Mouse (Mus musculus) forebrain, embryonic 13.5 days (tissue): ENCODE data around the gene Actn4. TPM values are rescaled to one million over a fixed set of nuclear protein-coding genes. Genes with fewer than 3 reads are reported as not detected.

ENCODE experiments used
- ATAC-seq: fragments of 200-750 bp; cut with Nextera tagmentation; 2 replicates; pipeline ENCODE4 v1.8.0; 2017
- H3K27ac ChIP-seq: fragments of 300-500 bp; sonication (generic); 2 replicates; pipeline ENCODE4 v1.5.1; 2015; ENCODE audit warnings: inconsistent platforms, mild to moderate bottlenecking, moderate library complexity
- H3K27me3 ChIP-seq: fragments of 300-500 bp; sonication (generic); 2 replicates; pipeline ENCODE4 v1.6.1; 2015; ENCODE audit warnings: mild to moderate bottlenecking, inconsistent platforms
- H3K36me3 ChIP-seq: fragments of 300-500 bp; sonication (generic); 2 replicates; pipeline ENCODE4 v1.6.1; 2015; ENCODE audit warnings: mild to moderate bottlenecking, inconsistent platforms; ENCODE audit not compliant: poor library complexity, severe bottlenecking
- H3K4me1 ChIP-seq: fragments of 300-500 bp; sonication (generic); 2 replicates; pipeline ENCODE4 v1.6.1; 2015; ENCODE audit warnings: inconsistent platforms
- H3K4me2 ChIP-seq: fragments of 300-500 bp; sonication (generic); 2 replicates; pipeline ENCODE4 v1.6.1; 2015; ENCODE audit warnings: inconsistent platforms, mild to moderate bottlenecking, moderate library complexity
- H3K4me3 ChIP-seq: fragments of 300-500 bp; sonication (generic); 2 replicates; pipeline ENCODE4 v1.5.1; 2015; ENCODE audit warnings: mild to moderate bottlenecking, inconsistent platforms
- H3K9ac ChIP-seq: fragments of 300-500 bp; sonication (generic); 2 replicates; pipeline ENCODE4 v1.6.1; 2015; ENCODE audit warnings: mild to moderate bottlenecking, inconsistent platforms
- H3K9me3 ChIP-seq: fragments of 300-500 bp; sonication (generic); replicated peaks from 2 replicates; pipeline ENCODE4 v1.6.1; 2016; ENCODE audit warnings: inconsistent platforms
- WGBS: fragments of 180-500 bp; shearing (Covaris S2); methylation state at CpG from one replicate; pipeline ENCODE4 v1.1.7; 2015; 5-methylcytosine and 5-hydroxymethylcytosine counted together
- polyA plus RNA-seq: library from polyadenylated mRNA; unstranded; fragments of >200 nt; fragmentation: Nextera tagmentation; extraction: Ambion mirVana; gene quantifications from 2 replicates; pipeline ENCODE4 v1.2.1, GENCODE M21; 2015

Gene Actn4
- polyA plus RNA-seq, 1 experiment from 2014 or later = 114 TPM

DNA sequence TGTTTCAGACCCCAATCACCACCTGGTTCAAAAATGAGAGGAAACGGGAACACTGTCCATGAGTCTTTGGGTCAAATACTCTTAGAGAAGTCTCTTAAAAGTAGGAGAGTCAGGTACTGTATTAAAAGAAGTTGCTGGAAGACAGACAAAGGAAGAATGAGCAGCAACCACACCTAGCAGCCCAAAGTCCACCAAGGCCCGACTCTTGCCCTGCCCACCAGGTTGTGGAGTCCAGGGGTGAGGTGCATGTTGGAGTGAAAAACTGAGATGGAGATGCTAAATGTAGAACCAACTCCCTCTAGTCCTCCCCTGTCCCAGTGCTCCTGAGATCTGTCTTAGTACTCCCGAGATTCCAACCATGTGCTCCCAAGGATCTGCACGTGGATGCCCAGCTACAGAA, 111.5 kb downstream of the Actn4 start:
- no peak for ATAC-seq
- Histone ChIP-seq H3K4me2 (no peak overlapping the region), H3K9me3 (no peaks in the 10 kb centered on the region; the same call in 1 of the 2 replicates), H3K36me3 (no peaks in the 10 kb centered on the region), H3K4me3 (no peak overlapping the region), H3K27ac (no peak overlapping the region), H3K4me1 (no peaks in the 10 kb centered on the region), H3K9ac (no peak overlapping the region), H3K27me3 (no peaks in the 10 kb centered on the region)
- 82% methylated on average over 4 of the region's 4 CpGs for WGBS

GRCm38 (mm10) chr7:28849700-28850236, 112.4 kb downstream of the Actn4 start:
- 27% methylated on average over 1 of the region's 1 CpGs for WGBS

DNA sequence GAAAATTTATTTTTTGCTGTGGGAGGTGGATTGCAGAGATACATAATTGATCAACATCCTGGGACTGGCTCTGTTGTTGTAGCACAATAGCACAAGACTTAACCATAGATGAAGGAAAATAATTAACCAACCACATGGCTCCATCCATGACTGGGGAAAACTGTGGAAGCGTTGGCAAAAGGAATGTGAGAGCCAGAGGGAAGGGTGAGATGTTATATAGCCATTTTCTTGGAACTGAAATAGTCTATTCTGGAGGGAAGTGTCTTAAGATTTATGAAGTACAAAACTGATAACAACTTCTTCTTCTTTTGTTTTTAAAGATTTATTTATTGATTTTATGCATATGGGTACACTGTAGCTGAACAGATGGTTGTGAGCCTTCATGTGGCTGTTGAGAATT, 114.9 kb downstream of the Actn4 start:
- Histone ChIP-seq H3K27ac (no peak overlapping the region), H3K9me3 (no peaks in the 10 kb centered on the region; the same call in 1 of the 2 replicates), H3K4me2 (no peak overlapping the region), H3K4me3 (no peak overlapping the region), H3K9ac (no peak overlapping the region), H3K27me3 (no peaks in the 10 kb centered on the region), H3K36me3 (no peaks in the 10 kb centered on the region), H3K4me1 (no peaks in the 10 kb centered on the region)
- 87% methylated on average over 1 of the region's 1 CpGs for WGBS
- ATAC-seq = no peak

More at GRCm38 (mm10) chr7:28849700-28850236, 112.4 kb downstream of the Actn4 start:
- H3K9ac ChIP-seq = no peak overlapping the region
- no peaks in the 10 kb centered on the region for H3K27me3 ChIP-seq
- no peaks in the 10 kb centered on the region; the same call in 1 of the 2 replicates for H3K9me3 ChIP-seq
- no peak overlapping the region for H3K4me3 ChIP-seq
- no peaks in the 10 kb centered on the region for H3K4me1 ChIP-seq
- no peaks in the 10 kb centered on the region for H3K36me3 ChIP-seq
- no peak overlapping the region for H3K27ac ChIP-seq
- H3K4me2 ChIP-seq = no peak overlapping the region
- ATAC-seq = no peak

Other genes starting within 250 kb of the Actn4 start
- 4.4 and 5.3 TPM in 2 replicates for gene Fbxo17, start 245.5 kb downstream of the Actn4 start, polyA plus RNA-seq
- gene Mrps12, start 220.5 kb downstream of the Actn4 start, polyA plus RNA-seq = 107 and 122 TPM in 2 replicates
- 23.0 and 23.7 TPM in 2 replicates for gene Sars2, start 220.3 kb downstream of the Actn4 start, polyA plus RNA-seq
- gene Ccer2, start 206.2 kb downstream of the Actn4 start, polyA plus RNA-seq = not detected in 2 replicates
- gene Sirt2, start 195.6 kb downstream of the Actn4 start, polyA plus RNA-seq = 86.3 and 86.9 TPM in 2 replicates
- gene Nfkbib, start 194.8 kb downstream of the Actn4 start, polyA plus RNA-seq = 51.0 and 52.9 TPM in 2 replicates
- gene Rinl, start 173.4 kb downstream of the Actn4 start, polyA plus RNA-seq = 1.7 and 2.0 TPM in 2 replicates
- gene Hnrnpl, start 153.8 kb downstream of the Actn4 start, polyA plus RNA-seq = 264 and 282 TPM in 2 replicates
- 69.1 and 75.6 TPM in 2 replicates for gene Ech1, start 137.1 kb downstream of the Actn4 start, polyA plus RNA-seq
- gene Lgals4, start 128.5 kb downstream of the Actn4 start, polyA plus RNA-seq = 2.5 and 3.3 TPM in 2 replicates
- gene Lgals7, start 98.5 kb downstream of the Actn4 start, polyA plus RNA-seq = 2.0 and 2.4 TPM in 2 replicates
- gene Capn12, start 80.9 kb downstream of the Actn4 start, polyA plus RNA-seq = 0.21 and 0.30 TPM in 2 replicates
- 351 and 356 TPM in 2 replicates for gene Eif3k, start 19.5 kb upstream of the Actn4 start, polyA plus RNA-seq
- 4.3 and 4.4 TPM in 2 replicates for gene Map4k1, start 19.7 kb upstream of the Actn4 start, polyA plus RNA-seq
- gene Ryr1, start 162.8 kb upstream of the Actn4 start, polyA plus RNA-seq = 7.5 and 10.2 TPM in 2 replicates
- gene Rasgrp4, start 172.5 kb upstream of the Actn4 start, polyA plus RNA-seq = 0.48 and 0.57 TPM in 2 replicates
- 14.1 and 15.9 TPM in 2 replicates for gene Fam98c, start 193.9 kb upstream of the Actn4 start, polyA plus RNA-seq
- gene Ggn, start 207.9 kb upstream of the Actn4 start, polyA plus RNA-seq = 0.38 and 0.65 TPM in 2 replicates
- 5.6 and 6.5 TPM in 2 replicates for gene Spred3, start 208.1 kb upstream of the Actn4 start, polyA plus RNA-seq
- 292 and 296 TPM in 2 replicates for gene Psmd8, start 218.4 kb upstream of the Actn4 start, polyA plus RNA-seq